Mouse (Mus musculus) intestine, embryonic 14.5 days (tissue): ENCODE measurements around the gene Fermt3. TPM values are rescaled to one million over a fixed set of nuclear protein-coding genes. Genes with fewer than 3 reads are reported as not detected.

ENCODE experiments used
- ATAC-seq: fragments of 200-750 bp; cut with Nextera tagmentation; replicated peaks from 2 replicates; pipeline ENCODE4 v1.8.0; 2017; ENCODE audit warnings: low read depth, moderate number of reproducible peaks, moderate TSS enrichment, moderate library complexity; ENCODE audit not compliant: low FRiP score, low TSS enrichment
- DNase-seq: peaks from one replicate; pipeline ENCODE4 v3.0.0-alpha.2; 2018; ENCODE audit warnings: low spot score
- H3K27ac ChIP-seq: fragments of 300-500 bp; sonication (generic); 2 replicates; pipeline ENCODE4 v1.5.1; 2014; ENCODE audit warnings: low read depth, mild to moderate bottlenecking, control low read depth
- H3K27me3 ChIP-seq: fragments of 300-500 bp; sonication (generic); replicated peaks from 2 replicates; pipeline ENCODE4 v1.6.1; 2014; ENCODE audit warnings: low read length, control low read depth; ENCODE audit not compliant: control insufficient read depth, insufficient read depth
- H3K36me3 ChIP-seq: fragments of 300-500 bp; sonication (generic); 2 replicates; pipeline ENCODE4 v1.6.1; 2014; ENCODE audit warnings: low read length, control low read depth; ENCODE audit not compliant: control insufficient read depth, insufficient read depth
- H3K4me1 ChIP-seq: fragments of 300-500 bp; sonication (generic); replicated peaks from 2 replicates; pipeline ENCODE4 v1.6.1; 2014; ENCODE audit warnings: low read length, control low read depth, mixed read lengths; ENCODE audit not compliant: control insufficient read depth, insufficient read depth
- H3K4me2 ChIP-seq: fragments of 300-500 bp; sonication (generic); 2 replicates; pipeline ENCODE4 v1.6.1; 2014; ENCODE audit warnings: low read length
- H3K4me3 ChIP-seq: fragments of 300-500 bp; sonication (generic); 2 replicates; pipeline ENCODE4 v1.5.1; 2014; ENCODE audit warnings: low read depth, low read length, control low read depth, mixed read lengths
- H3K9ac ChIP-seq: fragments of 300-500 bp; sonication (generic); 2 replicates; pipeline ENCODE4 v1.6.1; 2014; ENCODE audit warnings: mild to moderate bottlenecking, low read length
- H3K9me3 ChIP-seq: fragments of 300-500 bp; sonication (generic); 2 replicates; pipeline ENCODE4 v1.6.1; 2016; ENCODE audit warnings: low read length, control low read depth; ENCODE audit not compliant: control insufficient read depth
- WGBS: fragments of 180-500 bp; shearing (Covaris S2); extraction: QIAGEN DNeasy Blood & Tissue Kit; methylation state at CpG from one replicate; pipeline ENCODE4 v1.1.7; 2014; 5-methylcytosine and 5-hydroxymethylcytosine counted together
- polyA plus RNA-seq: library from polyadenylated mRNA; unstranded; fragments of >200 nt; fragmentation: Nextera tagmentation; extraction: Ambion mirVana; gene quantifications from 2 replicates; pipeline ENCODE4 v1.2.1, GENCODE M21; 2014

The Fermt3 gene
- polyA plus RNA-seq, 1 experiment from 2014 or later: 7.3 TPM

- 86% methylated on average over 8 of the region's 8 CpGs for WGBS
- no peak for ATAC-seq
Measured at GRCm38 (mm10) chr19:6989251-6989650, 30.0 kb downstream of the Fermt3 start.

GRCm38 (mm10) chr19:6987904-6988285 lies 31.4 kb downstream of the Fermt3 start:
- no peak for DNase-seq
- peak overlapping the region; percentile 65 for H3K4me2 ChIP-seq
- peaks cover 24% of the 10 kb centered on the region for H3K36me3 ChIP-seq
- no peaks in the 10 kb centered on the region for H3K27me3 ChIP-seq
- WGBS: 5% methylated on average over 8 of the region's 8 CpGs
- peak; percentile 3; the same call in 1 of the 2 replicates for ATAC-seq
- peak overlapping the region; percentile 16; the same call in 1 of the 2 replicates for H3K27ac ChIP-seq
- peaks cover 20% of the 10 kb centered on the region for H3K4me1 ChIP-seq
- H3K9ac ChIP-seq: peak overlapping the region; percentile 85
- no peaks in the 10 kb centered on the region for H3K9me3 ChIP-seq
- H3K4me3 ChIP-seq: peak overlapping the region; percentile 87

More at GRCm38 (mm10) chr19:6989251-6989650, 30.0 kb downstream of the Fermt3 start:
- H3K4me1 ChIP-seq: peaks cover 20% of the 10 kb centered on the region
- H3K4me2 ChIP-seq: no peak overlapping the region
- H3K27ac ChIP-seq: no peak overlapping the region
- no peak for DNase-seq
- H3K9me3 ChIP-seq: no peaks in the 10 kb centered on the region
- no peak overlapping the region for H3K4me3 ChIP-seq
- H3K27me3 ChIP-seq: no peaks in the 10 kb centered on the region
- H3K9ac ChIP-seq: no peak overlapping the region
- peaks cover 12% of the 10 kb centered on the region for H3K36me3 ChIP-seq

- ATAC-seq (peak; percentile 45), DNase-seq (peak; percentile 82)
- 1% methylated on average over 80 of the region's 85 CpGs for WGBS
- Histone ChIP-seq H3K4me1 (peaks cover 20% of the 10 kb centered on the region), H3K27ac (peak within 1 kb of the TSS; percentile 76), H3K9me3 (no peaks in the 10 kb centered on the region), H3K4me3 (peak within 1 kb of the TSS; percentile 87), H3K27me3 (no peaks in the 10 kb centered on the region), H3K36me3 (peaks cover 31% of the 10 kb centered on the region), H3K9ac (peak within 1 kb of the TSS; percentile 85), H3K4me2 (peak within 1 kb of the TSS; percentile 65)
Measured at GRCm38 (mm10) chr19:6987061-6987903, 32.0 kb downstream of the Fermt3 start, which contains the start of gene Vegfb. TSS of gene Vegfb (minus strand) at chr19:6987651.

- 76% methylated on average over 10 of the region's 10 CpGs for WGBS
- H3K27me3 ChIP-seq: no peaks in the 10 kb centered on the region
- peaks cover 16% of the 10 kb centered on the region for H3K4me1 ChIP-seq
- H3K9me3 ChIP-seq: no peaks in the 10 kb centered on the region
- H3K9ac ChIP-seq: peak overlapping the region; percentile 85
- ATAC-seq: no peak
- peak overlapping the region; percentile 87 for H3K4me3 ChIP-seq
- peaks cover 34% of the 10 kb centered on the region for H3K36me3 ChIP-seq
- no peak overlapping the region for H3K27ac ChIP-seq
- no peak for DNase-seq
- peak overlapping the region; percentile 65 for H3K4me2 ChIP-seq
Measured at GRCm38 (mm10) chr19:6985951-6986708, 33.1 kb downstream of the Fermt3 start.

GRCm38 (mm10) chr19:6985300-6985699 lies 34.0 kb downstream of the Fermt3 start:
- Histone ChIP-seq H3K9me3 (no peaks in the 10 kb centered on the region), H3K4me2 (no peak overlapping the region), H3K36me3 (peaks cover 34% of the 10 kb centered on the region), H3K4me1 (peaks cover 20% of the 10 kb centered on the region), H3K27ac (no peak overlapping the region), H3K27me3 (no peaks in the 10 kb centered on the region), H3K4me3 (no peak overlapping the region), H3K9ac (no peak overlapping the region)
- WGBS: 84% methylated on average over 19 of the region's 19 CpGs
- ATAC-seq (no peak), DNase-seq (no peak)

GRCm38 (mm10) chr19:6983621-6984020 lies 35.6 kb downstream of the Fermt3 start:
- Histone ChIP-seq H3K27me3 (no peaks in the 10 kb centered on the region), H3K27ac (no peak overlapping the region), H3K4me1 (peaks cover 27% of the 10 kb centered on the region), H3K4me2 (no peak overlapping the region), H3K9ac (no peak overlapping the region), H3K9me3 (no peaks in the 10 kb centered on the region), H3K4me3 (no peak overlapping the region), H3K36me3 (peaks cover 35% of the 10 kb centered on the region)
- no peak for ATAC-seq
- no peak for DNase-seq
- 93% methylated on average over 5 of the region's 5 CpGs for WGBS

- Histone ChIP-seq H3K27me3 (no peaks in the 10 kb centered on the region), H3K4me2 (peak overlapping the region; percentile 82; the same call in 1 of the 2 replicates), H3K9ac (no peak overlapping the region), H3K36me3 (peaks cover 53% of the 10 kb centered on the region), H3K4me3 (peak overlapping the region; percentile 70; the same call in 1 of the 2 replicates), H3K27ac (no peak overlapping the region), H3K4me1 (peaks cover 26% of the 10 kb centered on the region), H3K9me3 (no peaks in the 10 kb centered on the region)
- ATAC-seq (no peak), DNase-seq (no peak)
- WGBS: 87% methylated on average over 4 of the region's 4 CpGs
Measured at GRCm38 (mm10) chr19:6981465-6981864, 37.8 kb downstream of the Fermt3 start.

- peak; percentile 86 for ATAC-seq
- Histone ChIP-seq H3K27me3 (no peaks in the 10 kb centered on the region), H3K4me2 (peak within 1 kb of the TSS; percentile 82), H3K4me3 (peak within 1 kb of the TSS; percentile 70), H3K27ac (peak within 1 kb of the TSS; percentile 85), H3K9ac (peak within 1 kb of the TSS; percentile 82), H3K9me3 (no peaks in the 10 kb centered on the region), H3K36me3 (peaks cover 53% of the 10 kb centered on the region), H3K4me1 (peaks cover 27% of the 10 kb centered on the region)
- peak; percentile 99 for DNase-seq
- 2% methylated on average over 38 of the region's 38 CpGs for WGBS
Measured at GRCm38 (mm10) chr19:6980381-6981093, 38.7 kb downstream of the Fermt3 start, which contains the start of gene Fkbp2. TSS of gene Fkbp2 (minus strand) at chr19:6980501.
